Mouse (Mus musculus) thymus, adult 2 months (tissue): ENCODE results near the gene Clic5.

ENCODE experiments used
- CTCF ChIP-seq: fragments of 200-500 bp; IDR thresholded peaks from 2 replicates; pipeline ENCODE4 v1.5.1; 2012; ENCODE audit warnings: mild to moderate bottlenecking, control low read depth, low read length, moderate library complexity, borderline replicate concordance; ENCODE audit not compliant: control insufficient read depth, poor library complexity, insufficient read depth; ENCODE audit errors: extremely low read depth
- POLR2A ChIP-seq: fragments of 200-500 bp; IDR thresholded peaks from 2 replicates; pipeline ENCODE4 v1.6.1; 2012; ENCODE audit warnings: mild to moderate bottlenecking, low read length, control low read depth, moderate library complexity; ENCODE audit not compliant: control insufficient read depth, poor library complexity, insufficient read depth; ENCODE audit errors: extremely low read depth

- TF ChIP-seq POLR2A: no peak
- TF ChIP-seq CTCF: no peak
These were observed 56.2 kb downstream of the Clic5 start for GRCm38 (mm10) chr17:44244625-44245024.
